ENCODE assay signal across 13 mouse cellular contexts in the genomic region with DNA sequence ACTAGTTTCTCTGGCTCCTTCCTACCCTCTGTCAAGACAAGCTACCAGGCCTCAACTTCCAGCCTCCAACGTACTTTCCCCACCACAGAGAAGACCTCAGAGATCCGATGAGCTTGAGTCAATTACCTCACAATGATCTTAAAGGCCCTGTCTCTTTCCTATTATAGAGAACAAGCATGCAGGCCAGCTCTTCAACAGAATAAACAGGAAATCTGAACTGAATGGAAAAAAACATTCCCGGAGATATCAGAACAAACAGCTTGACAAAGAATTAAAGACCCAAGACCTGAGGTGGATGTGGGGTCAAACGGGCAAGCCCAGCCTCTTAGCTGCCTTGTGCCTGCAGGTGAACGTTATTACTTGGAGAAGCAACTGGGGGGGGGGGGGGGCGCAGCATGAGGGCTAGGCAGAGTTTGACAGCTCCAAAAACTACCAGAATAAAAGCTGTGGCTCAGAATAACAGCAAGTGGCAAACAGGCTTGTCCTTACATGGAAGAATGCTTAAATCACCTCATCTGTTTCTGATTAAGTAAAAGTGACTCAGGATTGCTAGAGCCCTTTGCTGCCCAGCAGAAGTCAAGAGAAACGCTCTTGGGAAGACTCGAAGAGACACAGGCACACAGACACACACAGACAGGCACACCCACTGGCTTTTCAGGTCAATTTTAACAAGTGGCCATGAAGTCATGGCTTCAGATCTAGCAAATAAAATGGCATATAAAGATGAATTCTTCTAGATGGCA. TPM values are rescaled to one million over a fixed set of nuclear protein-coding genes. Genes with fewer than 3 reads are reported as not detected.
DNase-seq lines count a peak whose midpoint lies in the region; ATAC-seq and TF ChIP-seq lines count a peak whose summit lies in the region.
"Had no signal": no experiment of that assay in that cellular context is flagged by ENCODE, and none has a peak within 500 bp of the region (broad histone marks: within the 10 kb centered on the region; RNA-seq: fewer than 3 reads in every experiment).

No protein-coding gene starts in this region.

- TF ChIP-seq CTCF in left cerebral cortex, adult 2 months (IDR thresholded peaks at IDR 0.05): no peak

- no peak overlapping the region for H3K4me3 ChIP-seq in limb, embryonic 12.5 days (replicated peaks)
- H3K4me3 ChIP-seq in limb, embryonic 10.5 days: no peak overlapping the region
- H3K4me3 ChIP-seq in embryonic facial prominence, embryonic 11.5 days (ENCODE audit: low read depth, low read length): no peak overlapping the region
- H3K4me3 ChIP-seq in liver, embryonic 15.5 days (replicated peaks): no peak overlapping the region
- H3K4me3 ChIP-seq in left cerebral cortex, adult 2 months: no peak overlapping the region
- H3K4me3 ChIP-seq: heart, embryonic 15.5 days; myocyte had no signal

- no peaks in the 10 kb centered on the region for H3K27me3 ChIP-seq in limb, embryonic 12.5 days
- H3K27me3 ChIP-seq in limb, embryonic 10.5 days (ENCODE audit: low read depth, poor library complexity, severe bottlenecking): no peaks in the 10 kb centered on the region
- no peaks in the 10 kb centered on the region for H3K27me3 ChIP-seq in embryonic facial prominence, embryonic 11.5 days (ENCODE audit: control insufficient read depth, insufficient read depth, low read length)
- H3K27me3 ChIP-seq in liver, embryonic 15.5 days: no peaks in the 10 kb centered on the region
- H3K27me3 ChIP-seq: heart, embryonic 15.5 days had no signal

- H3K27ac ChIP-seq in limb, embryonic 12.5 days: peak overlapping the region; percentile 41; the same call in 1 of the 2 replicates
- H3K27ac ChIP-seq in limb, embryonic 10.5 days: no peak overlapping the region
- H3K27ac ChIP-seq in embryonic facial prominence, embryonic 11.5 days (replicated peaks; ENCODE audit: low read depth, low read length): no peak overlapping the region
- H3K27ac ChIP-seq in liver, embryonic 15.5 days (replicated peaks): peak overlapping the region; percentile 53; the same call in 1 of the 2 replicates
- H3K27ac ChIP-seq in left cerebral cortex, adult 2 months: no peak overlapping the region
- H3K27ac ChIP-seq: heart, embryonic 15.5 days had no signal

- 34% methylated on average over 8 of the region's 8 CpGs for WGBS in limb, embryonic 12.5 days
- WGBS in limb, embryonic 10.5 days: 40% methylated on average over 8 of the region's 8 CpGs
- 37% methylated on average over 8 of the region's 8 CpGs for WGBS in embryonic facial prominence, embryonic 11.5 days
- WGBS in liver, embryonic 15.5 days (ENCODE audit: insufficient replicate concordance): 54% methylated on average over 8 of the region's 8 CpGs

- no peak for ATAC-seq in limb, embryonic 12.5 days (ENCODE audit: insufficient number of reproducible peaks, insufficient read depth, low FRiP score, low TSS enrichment, low read depth)
- no peak for ATAC-seq in embryonic facial prominence, embryonic 11.5 days (replicated peaks; ENCODE audit: insufficient number of reproducible peaks, low FRiP score, low TSS enrichment, low read depth)
- ATAC-seq in liver, embryonic 15.5 days (ENCODE audit: insufficient read depth): no peak
- ATAC-seq: hindbrain, embryonic 16.5 days had no signal

- peaks cover 41% of the 10 kb centered on the region for H3K36me3 ChIP-seq in limb, embryonic 12.5 days
- peaks cover 57% of the 10 kb centered on the region for H3K36me3 ChIP-seq in limb, embryonic 10.5 days
- no peaks in the 10 kb centered on the region for H3K36me3 ChIP-seq in embryonic facial prominence, embryonic 11.5 days (replicated peaks; ENCODE audit: control insufficient read depth, insufficient read depth, low read depth, low read length)
- peaks cover 98% of the 10 kb centered on the region for H3K36me3 ChIP-seq in liver, embryonic 15.5 days (replicated peaks)

- H3K4me1 ChIP-seq in limb, embryonic 12.5 days (replicated peaks): peaks cover 21% of the 10 kb centered on the region
- H3K4me1 ChIP-seq in limb, embryonic 10.5 days: peaks cover 26% of the 10 kb centered on the region
- H3K4me1 ChIP-seq in embryonic facial prominence, embryonic 11.5 days (ENCODE audit: control insufficient read depth, insufficient read depth, low read length): no peaks in the 10 kb centered on the region
- peaks cover 62% of the 10 kb centered on the region for H3K4me1 ChIP-seq in liver, embryonic 15.5 days (replicated peaks)

- H3K4me2 ChIP-seq in limb, embryonic 12.5 days: no peak overlapping the region
- no peak overlapping the region for H3K4me2 ChIP-seq in embryonic facial prominence, embryonic 11.5 days (ENCODE audit: low read depth, low read length)
- H3K4me2 ChIP-seq in liver, embryonic 15.5 days: no peak overlapping the region
- H3K4me2 ChIP-seq: heart, embryonic 15.5 days had no signal

- no peak for DNase-seq in limb, embryonic 10.5 days (ENCODE audit: low spot score)
- peak; percentile 51 for DNase-seq in adipocyte (ENCODE audit: low spot score)
- DNase-seq in embryonic facial prominence, embryonic 11.5 days (ENCODE audit: low spot score): peak; percentile 78
- DNase-seq in left cerebral cortex, adult 2 months (ENCODE audit: extremely low spot score in 1 of 2, low spot score in 2 of 2): no peak
- no peak for DNase-seq in thymus, postnatal 25 days
- DNase-seq: cerebellum, postnatal 36 days; kidney, postnatal 10 days; layer of hippocampus, postnatal 36 days had no signal

- H3K9ac ChIP-seq in limb, embryonic 12.5 days (replicated peaks): no peak overlapping the region
- H3K9ac ChIP-seq in embryonic facial prominence, embryonic 11.5 days (replicated peaks; ENCODE audit: low read length): no peak overlapping the region
- H3K9ac ChIP-seq in liver, embryonic 15.5 days: no peak overlapping the region
- H3K9ac ChIP-seq: heart, embryonic 15.5 days had no signal

- intact Hi-C loops in left cerebral cortex, adult 2 months (cut with DNase I): no loop called here

- no peaks in the 10 kb centered on the region for H3K9me3 ChIP-seq in limb, embryonic 12.5 days
- H3K9me3 ChIP-seq in limb, embryonic 10.5 days (replicated peaks): no peaks in the 10 kb centered on the region
- H3K9me3 ChIP-seq in embryonic facial prominence, embryonic 11.5 days (replicated peaks; ENCODE audit: control insufficient read depth, low read length): no peaks in the 10 kb centered on the region
- H3K9me3 ChIP-seq in liver, embryonic 15.5 days (replicated peaks): no peaks in the 10 kb centered on the region
- H3K9me3 ChIP-seq: heart, embryonic 15.5 days had no signal

RNA-seq across cellular contexts. Expression of a gene that starts 17.5 kb away (rescaled TPM):
- polyA plus RNA-seq in limb, embryonic 12.5 days (2016; fragmentation: Nextera tagmentation; extraction: Ambion mirVana): 1.2 and 1.3 TPM in 2 replicates
- 1.2 TPM in 2 replicates for polyA plus RNA-seq in limb, embryonic 10.5 days (2016; fragmentation: Nextera tagmentation; extraction: Ambion mirVana)
- 0.88 and 1.0 TPM in 2 replicates for polyA plus RNA-seq in embryonic facial prominence, embryonic 11.5 days (2014; fragmentation: Nextera tagmentation; extraction: Ambion mirVana)
- 0.16 and 0.24 TPM in 2 replicates for polyA plus RNA-seq in liver, embryonic 15.5 days (2015; fragmentation: Nextera tagmentation; extraction: Ambion mirVana)
- total RNA-seq in left cerebral cortex, adult 2 months (2021): 1 to 10 TPM; 4.8 to 5.1 TPM

RNA-seq across cellular contexts. Expression of a gene that starts 51.6 kb away (rescaled TPM):
- 6.2 and 7.7 TPM in 2 replicates for polyA plus RNA-seq in limb, embryonic 12.5 days (2016; fragmentation: Nextera tagmentation; extraction: Ambion mirVana)
- polyA plus RNA-seq in limb, embryonic 10.5 days (2016; fragmentation: Nextera tagmentation; extraction: Ambion mirVana): 3.7 and 4.9 TPM in 2 replicates
- polyA plus RNA-seq in embryonic facial prominence, embryonic 11.5 days (2014; fragmentation: Nextera tagmentation; extraction: Ambion mirVana): 3.9 and 6.8 TPM in 2 replicates
- 0.23 and 0.24 TPM in 2 replicates for polyA plus RNA-seq in liver, embryonic 15.5 days (2015; fragmentation: Nextera tagmentation; extraction: Ambion mirVana)
- total RNA-seq in left cerebral cortex, adult 2 months (2021): 100 to 1,000 TPM in 1 of 2 experiments, 10 to 100 TPM in 1; 94.4 to 103 TPM

RNA-seq across cellular contexts. Expression of a gene that starts 52.9 kb away (rescaled TPM):
- 7.0 and 8.6 TPM in 2 replicates for polyA plus RNA-seq in limb, embryonic 12.5 days (2016; fragmentation: Nextera tagmentation; extraction: Ambion mirVana)
- polyA plus RNA-seq in limb, embryonic 10.5 days (2016; fragmentation: Nextera tagmentation; extraction: Ambion mirVana): 9.2 and 10.7 TPM in 2 replicates
- 3.6 and 4.1 TPM in 2 replicates for polyA plus RNA-seq in embryonic facial prominence, embryonic 11.5 days (2014; fragmentation: Nextera tagmentation; extraction: Ambion mirVana)
- 7.7 and 8.7 TPM in 2 replicates for polyA plus RNA-seq in liver, embryonic 15.5 days (2015; fragmentation: Nextera tagmentation; extraction: Ambion mirVana)
- total RNA-seq in left cerebral cortex, adult 2 months (2021): 10 to 100 TPM; 16.6 to 22.8 TPM

Comparison
In these comparisons a context has a peak if more than half of its experiments do, and no peak if none do; other contexts are left out.
1. H3K27ac ChIP-seq: peak in limb, embryonic 12.5 days (single experiment) and liver, embryonic 15.5 days (single experiment); none in limb, embryonic 10.5 days (single experiment), embryonic facial prominence, embryonic 11.5 days (single experiment) and left cerebral cortex, adult 2 months (single experiment).
2. DNase-seq: peak in adipocyte (single experiment) and embryonic facial prominence, embryonic 11.5 days (single experiment); none in limb, embryonic 10.5 days (single experiment), left cerebral cortex, adult 2 months (0 of 2) and thymus, postnatal 25 days (single experiment).